Mouse (Mus musculus) erythroblast, embryonic 14.5 days (primary cell): ENCODE results near the gene Gm45808.

Source experiments
- GATA1 ChIP-seq: IDR thresholded peaks from 2 replicates; pipeline ENCODE4 v1.6.1; 2012; ENCODE audit warnings: low read length, inconsistent platforms, mixed read lengths
- TAL1 ChIP-seq: IDR thresholded peaks from 3 replicates; pipeline ENCODE4 v1.6.1; 2012; ENCODE audit warnings: low read length, inconsistent platforms, mixed read lengths

DNA sequence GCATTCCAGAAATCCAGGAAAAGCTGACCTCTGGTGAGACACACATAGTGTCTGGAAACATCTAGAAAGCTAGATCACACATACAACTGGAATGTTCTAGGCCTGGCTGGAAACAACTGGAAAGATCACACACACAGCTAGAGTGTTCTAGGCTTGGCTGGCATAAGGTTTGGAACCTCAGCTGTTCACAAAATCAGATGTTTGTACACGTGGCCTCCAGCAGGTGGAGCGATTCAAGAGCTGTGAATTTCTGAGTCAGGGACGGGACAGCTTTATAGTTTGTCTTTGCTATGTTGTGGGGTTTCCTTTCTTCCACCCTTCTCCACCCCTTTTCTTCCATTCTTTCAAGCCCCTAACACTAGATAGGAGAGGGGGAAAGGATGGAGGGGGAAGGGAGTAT, 9.6 kb downstream of the Gm45808 start:
- TF ChIP-seq TAL1 (no peak), GATA1 (no peak)
